Mouse (Mus musculus) gonadal fat pad, adult 2 months (tissue): ENCODE measurements around the gene Ppfibp2. TPM values are rescaled to one million over a fixed set of nuclear protein-coding genes. Genes with fewer than 3 reads are reported as not detected.

Experiments
- DNase-seq: peaks from one replicate; pipeline ENCODE4 v3.0.0-alpha.2; 2012; ENCODE audit warnings: low read depth
- polyA plus RNA-seq: library from polyadenylated mRNA; depleted of rRNA; stranded (reverse); fragments of >200 nt; gene quantifications from 2 replicates; pipeline ENCODE4 v1.2.3, GENCODE M21; 2012; rRNA removed

Gene Ppfibp2
- 13.2 and 15.2 TPM in 2 replicates for polyA plus RNA-seq

DNA sequence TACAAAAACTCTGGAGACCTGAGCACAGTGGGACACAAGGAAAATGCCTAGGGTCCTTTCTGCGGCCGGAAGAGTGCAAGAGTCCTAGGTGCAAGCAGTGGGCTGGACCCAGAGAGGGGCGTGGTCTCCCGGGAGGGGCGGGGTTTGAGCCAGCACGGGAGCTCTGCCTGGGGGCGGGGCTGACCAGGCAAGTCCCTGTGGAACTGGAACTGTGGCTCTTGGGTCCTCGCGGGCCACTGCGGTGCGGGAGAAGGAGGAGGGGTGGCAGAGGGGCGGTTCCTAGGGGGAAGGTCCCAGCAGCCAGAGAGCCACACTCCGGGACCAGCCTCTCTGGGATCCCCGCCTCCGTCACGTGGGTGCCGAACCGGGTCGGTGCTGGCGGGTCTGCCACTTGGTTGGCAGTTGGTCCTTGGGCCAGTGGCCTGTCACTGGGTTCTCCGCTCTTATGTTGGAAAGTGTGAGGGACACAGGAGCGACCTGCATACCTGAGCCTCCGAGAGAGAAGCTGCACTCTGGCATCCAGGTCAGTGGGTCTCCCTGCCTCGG is at the start of gene Ppfibp2:
Gene Ppfibp2, plus strand, starts transcription at position 351 of the 546 bp plus-strand sequence.
- peak; percentile 55 for DNase-seq

GRCm38 (mm10) chr7:107547872-107548271 is 47.1 kb upstream of the Ppfibp2 start:
- no peak for DNase-seq

GRCm38 (mm10) chr7:107553461-107553860 is 41.5 kb upstream of the Ppfibp2 start:
- DNase-seq = no peak

GRCm38 (mm10) chr7:107555906-107556305 is 39.1 kb upstream of the Ppfibp2 start:
- no peak for DNase-seq

- no peak for DNase-seq
Measured at GRCm38 (mm10) chr7:107560675-107561074, 34.3 kb upstream of the Ppfibp2 start.

GRCm38 (mm10) chr7:107561584-107561983 is 33.4 kb upstream of the Ppfibp2 start:
- no peak for DNase-seq

GRCm38 (mm10) chr7:107563727-107564126 is 31.3 kb upstream of the Ppfibp2 start:
- no peak for DNase-seq

- DNase-seq = no peak
Measured at GRCm38 (mm10) chr7:107567261-107567671, 27.7 kb upstream of the Ppfibp2 start, which contains the start of gene Olfml1. Gene Olfml1, plus strand, starts transcription at chr7:107567446.

DNA sequence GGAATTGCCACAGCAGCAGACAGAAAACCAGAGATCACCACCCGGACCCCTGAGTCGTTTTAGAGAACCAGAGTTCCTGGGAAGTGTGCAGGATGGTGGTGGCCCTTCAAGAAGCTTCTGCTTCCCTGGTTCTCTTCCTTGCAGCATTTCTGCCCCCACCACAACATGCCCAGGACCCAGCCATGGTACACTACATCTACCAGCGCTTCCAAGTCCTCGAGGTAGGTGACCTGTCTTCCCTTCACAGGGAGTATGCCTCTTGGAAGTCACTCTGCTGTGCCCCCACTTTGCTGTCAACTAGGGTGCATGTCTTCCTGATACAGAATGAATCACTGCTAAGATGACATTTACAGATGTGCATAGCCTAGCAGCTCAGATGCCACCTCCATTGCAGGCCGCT is 27.3 kb upstream of the Ppfibp2 start:
- no peak for DNase-seq

GRCm38 (mm10) chr7:107568971-107569370 is 26.0 kb upstream of the Ppfibp2 start:
- DNase-seq = no peak

- no peak for DNase-seq
Measured at GRCm38 (mm10) chr7:107573856-107574255, 21.2 kb upstream of the Ppfibp2 start.

- no peak for DNase-seq
Measured at GRCm38 (mm10) chr7:107574276-107574675, 20.7 kb upstream of the Ppfibp2 start.

GRCm38 (mm10) chr7:107592641-107593040 is 2.4 kb upstream of the Ppfibp2 start:
- no peak for DNase-seq

GRCm38 (mm10) chr7:107593904-107594303 is 1.1 kb upstream of the Ppfibp2 start:
- no peak for DNase-seq

- no peak for DNase-seq
Measured at GRCm38 (mm10) chr7:107594325-107594856, 616 bp upstream of the Ppfibp2 start.

- DNase-seq = no peak
Measured at GRCm38 (mm10) chr7:107595426-107595825, 419 bp downstream of the Ppfibp2 start.

GRCm38 (mm10) chr7:107596753-107597152 is 1.7 kb downstream of the Ppfibp2 start:
- no peak for DNase-seq

DNA sequence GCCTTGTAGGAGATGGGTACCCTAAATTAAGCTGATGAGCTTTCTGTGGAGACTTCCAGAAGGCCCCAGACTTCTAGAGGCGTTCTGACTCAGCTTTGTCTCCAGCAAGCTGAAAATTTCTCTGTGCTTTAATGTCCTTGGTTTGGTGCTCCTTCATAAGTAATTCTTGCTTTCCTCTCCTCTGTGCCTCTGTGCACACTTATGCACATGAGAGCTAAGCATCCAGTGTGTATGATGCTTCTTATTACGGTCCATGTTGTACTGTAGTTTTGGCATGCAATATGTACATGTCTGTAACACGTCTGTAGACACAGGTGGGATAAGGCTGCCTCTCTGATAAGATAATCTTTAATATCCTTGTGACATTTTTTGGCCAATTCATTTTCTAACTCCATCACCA is 2.9 kb downstream of the Ppfibp2 start:
- DNase-seq = no peak

- DNase-seq = no peak
Measured at GRCm38 (mm10) chr7:107600651-107601050, 5.6 kb downstream of the Ppfibp2 start.

GRCm38 (mm10) chr7:107602505-107602904 is 7.5 kb downstream of the Ppfibp2 start:
- no peak for DNase-seq

- DNase-seq = peak; percentile 51
Measured at GRCm38 (mm10) chr7:107602913-107603312, 7.9 kb downstream of the Ppfibp2 start.

- DNase-seq = no peak
Measured at GRCm38 (mm10) chr7:107607766-107608165, 12.8 kb downstream of the Ppfibp2 start.

DNA sequence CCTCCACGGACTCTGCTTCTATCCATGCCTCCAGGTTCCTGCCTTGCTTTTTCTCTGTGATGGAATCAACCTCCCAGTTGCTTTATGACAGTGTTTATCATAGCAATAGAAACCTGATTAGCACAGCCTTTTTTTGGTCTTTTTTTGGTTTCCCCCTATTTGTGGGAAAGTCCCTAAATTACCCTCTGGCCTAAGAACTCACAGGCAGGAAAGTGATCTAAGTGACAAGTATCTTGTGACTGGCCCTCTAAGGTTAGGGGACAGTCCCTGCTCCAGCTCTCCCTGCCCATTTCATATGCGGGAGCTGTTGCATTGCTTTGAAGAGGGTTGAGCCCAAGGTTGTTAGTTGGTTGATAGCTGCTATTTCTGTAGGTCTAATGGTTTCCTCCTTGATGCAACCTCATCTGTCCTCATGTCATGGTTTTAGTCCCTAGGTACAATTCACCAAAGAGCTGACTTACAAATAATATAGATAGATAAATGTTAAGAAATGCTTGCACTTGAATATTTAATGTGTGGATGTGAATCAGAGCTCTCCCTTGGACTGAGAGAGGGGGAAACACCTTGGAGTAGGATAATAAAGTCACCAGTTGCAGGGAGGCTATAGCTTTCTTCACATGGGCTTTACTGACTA is 14.7 kb downstream of the Ppfibp2 start:
- no peak for DNase-seq
